Mouse (Mus musculus): ENCODE measurements at regions not wholly inside any gene's neighbourhood (a gene's known extent, or its start where the extent isn't known, plus 50 kb on each side); places are given as distances from the start of the nearest gene placed in this dataset.

DNA sequence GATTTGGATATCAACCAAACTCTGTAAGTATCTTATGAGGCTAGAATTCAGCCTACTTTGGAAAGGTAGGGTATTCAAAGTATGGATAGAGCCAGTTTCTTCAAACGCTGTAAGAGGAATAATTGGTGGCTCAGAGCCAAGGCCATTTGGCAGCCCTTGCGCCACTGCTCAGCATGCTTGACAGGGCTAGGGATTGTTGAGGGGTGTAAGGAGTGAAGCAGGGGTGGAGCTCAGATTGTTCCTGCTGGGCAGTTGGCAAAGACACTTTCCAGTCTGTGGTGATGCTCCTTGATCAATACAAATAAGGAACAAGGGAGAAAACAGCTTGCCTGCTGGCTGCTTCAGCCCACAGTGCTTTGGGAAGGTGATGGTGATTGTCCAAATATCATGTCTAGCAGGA, 181.9 kb downstream of the Kcna5 start:
- no peak for DNase-seq

DNA sequence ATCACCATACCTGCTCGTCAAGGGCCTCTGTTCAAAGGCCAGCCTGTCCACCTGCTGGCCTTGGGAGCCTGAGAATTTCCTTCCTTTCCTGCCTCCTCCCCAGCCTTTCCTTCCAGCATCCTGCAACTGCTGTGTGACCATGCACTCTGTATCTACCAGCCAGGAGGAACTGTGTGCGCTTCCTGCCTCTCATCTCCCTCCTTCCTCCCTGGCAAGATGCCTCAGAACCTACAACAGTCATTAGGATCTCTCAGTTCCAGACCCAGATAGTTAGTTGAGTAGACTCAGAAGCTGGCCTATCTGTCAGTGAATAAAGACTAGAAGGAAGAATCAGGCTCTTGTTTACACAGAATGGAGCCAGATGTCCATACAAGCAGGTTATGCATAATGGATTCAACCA, 183.8 kb upstream of the Ntf3 start:
- no peak for DNase-seq

DNA sequence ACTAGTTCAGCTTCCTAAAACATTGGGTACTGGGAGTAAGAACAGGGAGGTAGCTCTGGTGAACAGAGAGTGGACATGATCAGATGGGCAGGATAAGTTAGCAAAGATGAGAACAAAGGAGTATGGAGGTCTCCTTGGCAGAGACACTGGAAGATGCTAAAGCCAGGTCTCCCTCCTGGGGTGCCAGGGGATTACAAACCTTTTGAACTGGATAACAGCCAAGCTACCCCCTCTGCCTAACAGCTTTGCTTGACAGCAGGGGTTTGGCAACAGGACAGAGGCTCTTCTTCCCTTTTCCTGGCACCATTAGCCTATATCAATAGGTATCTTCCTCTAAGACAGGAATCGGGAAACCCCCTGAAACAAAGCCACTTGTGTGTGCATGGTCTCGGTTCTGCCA, 183.2 kb upstream of the Ntf3 start:
- DNase-seq = no peak

DNA sequence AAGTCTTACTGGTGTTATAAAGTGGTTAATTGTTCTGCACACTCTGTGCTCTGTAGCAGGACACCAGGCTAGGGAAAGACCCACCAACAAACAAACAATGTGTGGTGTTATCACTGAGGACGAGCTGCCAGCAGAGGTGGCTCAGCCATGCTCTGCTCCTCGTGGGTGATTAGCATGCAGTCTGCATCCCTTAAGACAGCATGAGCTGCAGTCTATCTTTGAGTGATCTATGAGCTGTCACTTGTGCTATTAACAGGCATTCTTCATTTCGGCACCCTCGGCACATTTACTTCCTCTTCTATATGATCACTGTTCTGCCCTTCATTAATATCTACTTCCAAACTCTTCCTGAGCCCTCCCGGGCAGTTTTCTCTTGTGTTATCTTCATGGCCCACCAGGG, 178.5 kb upstream of the Ntf3 start:
- no peak for DNase-seq

DNA sequence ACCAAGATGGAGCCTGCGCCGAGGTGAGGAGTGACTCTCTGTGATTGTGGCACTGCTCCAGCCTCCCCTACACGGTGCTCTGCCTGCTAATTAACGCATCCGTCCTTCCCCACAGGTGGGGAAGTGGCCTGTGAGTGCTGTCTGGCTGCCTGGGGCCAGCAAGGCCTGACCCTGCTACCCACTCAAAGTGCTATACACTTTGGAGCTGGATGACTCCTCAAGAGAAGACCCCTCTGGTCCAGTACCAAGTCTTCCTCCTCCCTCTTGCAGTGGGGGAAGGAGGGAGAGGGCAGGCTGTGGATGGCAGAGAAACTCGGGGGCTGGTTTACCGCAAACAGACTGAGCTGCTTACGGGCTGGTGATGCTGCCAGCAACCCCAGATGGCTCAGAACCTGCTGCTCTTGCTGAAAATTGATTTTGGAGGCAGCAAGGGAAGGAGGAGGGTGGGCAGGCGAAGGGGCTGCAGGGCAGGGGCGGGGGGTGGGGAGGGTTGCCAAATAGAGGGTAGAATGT, 173.4 kb upstream of the Ntf3 start:
- no peak for DNase-seq

DNA sequence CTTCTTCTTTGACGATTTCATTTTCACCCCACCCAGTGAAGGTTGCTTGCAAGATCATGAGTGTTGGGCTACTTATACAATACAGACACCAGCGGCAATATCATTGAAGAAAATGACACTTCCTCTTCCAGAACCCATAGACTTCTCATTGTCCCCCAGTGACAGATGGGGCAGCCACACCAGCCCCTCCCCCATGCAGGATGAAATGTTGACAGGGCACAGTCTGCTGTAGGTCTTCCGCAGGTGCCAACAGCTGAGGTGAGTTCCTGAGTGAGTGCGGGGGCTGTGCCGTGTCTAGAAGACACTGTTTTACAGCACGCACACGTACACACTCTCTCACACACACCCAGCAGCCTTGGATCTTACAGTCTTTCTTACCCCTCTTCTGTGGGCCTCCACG, 171.0 kb upstream of the Ntf3 start:
- DNase-seq = no peak

DNA sequence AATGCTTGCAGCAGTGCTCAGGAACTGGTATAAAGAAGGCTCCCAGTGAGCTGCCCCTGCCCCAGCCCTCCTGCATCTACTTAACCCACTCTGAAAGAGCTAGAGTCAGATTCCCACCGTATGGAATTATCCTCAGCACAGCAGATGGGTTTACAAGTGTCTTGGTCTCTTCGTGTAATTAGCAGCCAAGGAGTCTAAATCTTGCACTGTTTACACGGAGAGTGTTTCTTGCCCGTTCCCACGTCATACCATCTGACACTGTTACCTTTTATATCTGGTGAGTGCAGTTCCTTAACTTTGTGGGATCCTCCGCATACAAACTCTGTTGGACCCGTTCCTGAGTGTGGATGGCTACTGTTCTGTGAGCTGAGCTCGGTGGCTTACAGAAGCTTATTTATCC, 167.5 kb upstream of the Ntf3 start:
- DNase-seq = no peak

DNA sequence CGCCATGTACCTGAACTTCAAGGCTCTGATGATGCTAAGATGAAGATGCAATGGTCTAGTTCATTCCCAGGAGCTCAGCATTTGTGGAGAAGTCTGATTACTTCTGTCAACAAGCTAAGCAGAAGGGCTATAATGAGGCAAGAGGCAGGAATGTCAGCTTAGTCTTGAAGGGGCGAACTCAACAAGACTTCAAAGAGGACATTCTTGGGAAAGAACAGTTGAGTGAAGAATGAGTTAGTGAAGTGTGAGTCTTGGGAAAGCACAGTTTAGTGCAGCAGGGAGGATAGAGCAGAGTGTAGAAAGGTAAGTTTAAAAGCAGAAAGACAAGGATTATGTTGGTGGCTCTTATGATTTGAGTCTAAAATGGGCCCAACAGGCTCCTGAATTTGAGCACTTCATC, 160.5 kb upstream of the Ntf3 start:
- no peak for DNase-seq

DNA sequence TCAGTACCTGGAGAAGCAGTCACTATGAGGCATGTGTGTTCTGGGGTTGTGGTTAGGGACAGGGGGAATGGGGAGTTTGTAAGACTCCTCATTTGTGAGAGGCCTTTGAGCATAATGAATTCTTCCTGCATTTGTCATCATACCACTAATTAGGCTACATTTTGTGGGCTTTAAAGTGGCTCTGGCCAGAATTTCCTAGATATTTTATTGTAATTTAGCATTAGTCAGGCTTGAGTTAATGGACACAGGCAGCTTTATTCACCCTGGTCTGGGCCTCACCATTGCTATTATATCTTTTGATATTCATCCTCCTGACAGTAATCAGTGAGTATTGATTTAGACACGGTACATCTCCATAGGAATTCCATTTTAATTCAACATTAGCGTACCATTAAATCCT, 151.8 kb upstream of the Ntf3 start:
- no peak for DNase-seq

DNA sequence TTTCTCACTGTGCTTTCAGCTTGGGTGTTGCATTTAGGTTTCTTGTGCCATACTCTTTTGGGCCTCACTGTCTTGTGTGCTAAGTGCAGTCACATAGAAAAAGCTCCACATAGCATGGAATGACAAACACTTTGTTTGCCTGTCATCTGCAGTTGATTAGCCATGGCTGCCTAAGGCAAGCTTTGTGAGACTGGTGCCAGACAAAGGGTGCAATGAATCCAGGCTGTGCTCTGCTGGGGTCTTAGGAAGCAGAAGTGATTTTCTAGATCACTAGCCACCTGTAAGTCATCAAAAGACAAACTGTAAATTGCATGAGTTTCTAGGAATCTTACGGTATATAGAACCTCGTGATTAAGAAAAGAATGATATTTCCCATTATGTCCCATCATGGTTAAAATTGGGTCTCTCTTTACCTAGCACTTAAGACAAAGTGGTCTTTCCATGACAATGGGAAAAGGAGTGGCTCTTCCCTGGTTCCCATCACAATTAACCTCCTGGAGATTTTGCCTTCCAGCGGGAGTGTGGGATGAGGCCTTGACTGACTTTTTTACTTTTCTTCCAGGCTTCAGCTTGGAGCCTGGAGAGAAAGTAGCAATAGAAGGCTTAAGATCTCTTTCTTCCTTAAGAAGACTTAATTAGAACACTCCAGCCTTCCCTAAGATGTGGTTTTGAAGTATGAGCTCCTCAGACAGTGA, 144.2 kb upstream of the Ntf3 start:
- no peak for DNase-seq

DNA sequence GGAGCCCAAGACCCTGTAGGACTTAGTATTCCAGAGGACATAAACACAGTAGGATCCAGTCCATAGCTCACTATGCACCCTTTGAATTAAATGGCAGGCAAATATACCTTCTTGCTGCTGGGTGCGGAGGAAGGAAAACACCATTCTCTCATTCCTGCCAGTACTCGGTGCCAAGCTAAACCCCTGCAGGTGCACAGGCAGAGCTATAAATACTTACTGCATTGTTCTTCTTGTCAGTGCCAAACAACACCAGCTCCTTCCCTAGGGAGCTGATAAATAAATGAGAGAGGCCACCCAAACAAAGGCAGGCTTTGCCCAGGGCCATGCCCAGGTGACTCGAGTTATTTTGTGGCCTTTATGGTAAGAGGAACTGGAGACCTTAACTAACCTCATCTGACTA, 136.4 kb upstream of the Ntf3 start:
- no peak for DNase-seq

DNA sequence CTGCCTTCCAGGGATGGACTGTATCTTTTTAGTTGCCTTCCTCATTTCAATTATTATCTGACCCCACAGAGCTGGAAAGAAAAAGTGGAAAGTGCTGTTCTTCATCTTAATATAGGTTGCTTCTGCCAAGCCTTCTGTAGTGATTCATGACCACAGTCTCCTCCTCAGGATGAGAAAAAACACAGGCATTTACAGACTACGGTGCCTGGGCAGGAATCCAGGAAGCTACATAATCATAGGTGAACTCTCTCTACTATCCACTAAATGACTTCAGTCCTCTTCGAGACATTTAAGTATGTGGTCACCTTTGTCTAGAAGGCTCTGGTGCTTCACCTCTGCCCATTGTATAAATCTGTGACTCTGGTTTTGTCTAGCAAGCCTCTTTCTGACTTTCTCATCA, 124.9 kb upstream of the Ntf3 start:
- DNase-seq = no peak

DNA sequence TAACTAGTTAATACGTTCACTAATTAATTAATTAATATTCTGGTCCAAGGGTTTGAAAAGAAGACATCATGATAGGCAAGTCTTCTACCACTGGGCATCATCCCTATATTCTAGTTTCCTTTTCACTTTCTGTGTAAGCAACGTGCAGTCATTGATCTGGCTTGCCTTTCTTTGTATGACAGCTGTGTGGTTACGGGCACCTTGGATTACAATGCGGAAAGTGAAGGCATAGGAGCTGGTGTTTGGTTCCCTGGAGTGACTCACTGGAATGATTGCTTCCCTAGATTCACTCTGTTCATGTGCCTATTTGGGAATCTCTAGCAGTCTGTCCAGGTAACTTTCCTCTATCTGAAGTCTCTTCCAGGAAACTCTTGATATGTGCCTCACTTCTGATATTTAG, 120.5 kb upstream of the Ntf3 start:
- no peak for DNase-seq

DNA sequence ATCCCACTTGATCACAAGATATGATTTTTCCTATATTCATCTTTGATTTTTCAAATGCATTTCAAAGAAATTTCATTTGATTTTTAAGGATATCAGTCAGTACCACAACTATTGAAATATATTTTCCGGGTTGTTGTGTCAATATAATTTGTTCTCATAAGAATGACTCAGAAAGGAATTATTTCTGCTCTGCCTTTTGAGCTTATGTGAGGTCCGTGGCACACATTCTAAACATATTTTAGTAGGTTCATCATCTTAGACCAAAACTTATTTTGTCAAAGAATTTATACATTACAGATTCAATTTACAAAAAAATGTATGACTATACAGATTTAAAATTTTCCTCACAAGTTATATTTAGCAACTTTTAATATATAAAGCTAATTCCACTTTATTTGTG, 119.5 kb upstream of the Ntf3 start:
- DNase-seq = no peak

DNA sequence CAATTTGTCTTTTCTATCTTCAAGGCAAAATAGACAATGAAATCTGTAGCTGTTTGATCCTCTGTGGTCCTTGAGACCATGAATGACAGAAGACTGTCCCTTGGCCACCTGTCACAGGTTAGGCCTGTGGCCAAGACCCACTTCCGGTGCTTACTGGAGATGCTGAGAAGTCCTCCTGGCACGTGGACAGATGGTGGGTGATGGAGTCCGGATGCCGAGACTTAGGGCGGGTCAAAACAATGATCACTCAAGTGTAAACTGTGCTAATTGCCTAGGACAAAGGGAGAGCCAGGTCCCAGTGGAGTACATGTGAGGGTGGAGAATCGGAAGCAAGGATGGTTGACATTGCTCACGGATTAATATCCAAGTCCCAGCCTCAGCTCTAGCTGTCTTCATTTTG, 117.7 kb upstream of the Ntf3 start:
- no peak for DNase-seq

DNA sequence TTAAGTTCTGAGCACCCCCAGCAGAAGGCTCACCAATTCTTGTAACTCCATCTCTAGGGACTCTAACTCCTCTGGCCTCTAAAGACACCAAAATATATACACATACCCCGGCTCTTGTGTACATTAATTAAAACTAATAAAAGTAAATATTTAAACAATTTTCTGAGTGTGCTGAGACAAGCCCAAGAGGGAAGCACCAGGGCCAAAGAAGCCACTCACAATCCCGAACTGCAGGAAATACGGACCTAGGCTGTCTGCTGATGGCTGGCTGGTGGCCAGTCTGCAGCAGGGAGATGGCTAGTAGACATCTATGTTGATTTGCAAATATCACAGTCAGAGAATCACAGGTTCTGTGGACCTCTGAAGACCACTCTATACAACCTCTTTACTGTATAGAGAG, 113.6 kb upstream of the Ntf3 start:
- DNase-seq = no peak

DNA sequence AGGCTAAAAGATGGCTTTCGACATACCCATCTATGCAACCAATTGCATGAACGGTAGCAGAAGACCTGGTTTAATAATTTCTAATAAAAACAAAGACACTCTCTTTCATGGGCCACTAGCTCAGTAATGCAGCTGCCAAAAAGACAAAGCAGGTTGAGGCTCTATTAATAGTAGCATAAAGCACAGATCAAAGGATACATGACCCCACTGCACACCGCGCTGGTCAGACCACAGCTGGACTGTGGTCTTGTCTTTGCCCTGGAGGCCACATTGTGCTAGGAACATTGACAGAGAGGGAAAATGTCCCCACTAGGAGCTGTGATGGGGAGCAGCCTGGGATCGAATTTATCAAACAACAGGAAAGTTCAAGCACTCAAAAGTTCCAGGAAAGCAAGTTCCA, 79.3 kb upstream of the Ntf3 start:
- no peak for DNase-seq

DNA sequence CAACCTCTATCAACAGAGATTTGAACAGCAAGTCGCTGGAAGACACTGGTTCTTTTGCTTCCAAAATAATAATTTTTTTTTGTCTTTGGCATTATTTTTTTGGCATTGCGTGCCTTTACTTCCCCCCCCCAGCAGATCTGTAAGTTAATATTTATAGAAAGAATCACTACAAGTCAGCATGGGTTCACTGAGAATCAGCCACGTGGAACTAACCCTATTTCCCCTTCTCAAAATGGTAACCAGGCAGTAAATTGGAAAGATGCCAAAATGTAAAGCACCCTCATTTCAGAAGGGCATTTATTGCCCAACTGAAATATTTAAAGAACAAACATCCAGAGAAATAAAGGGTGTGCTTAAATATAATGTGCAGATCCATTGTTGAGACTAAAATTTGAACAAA, 78.7 kb upstream of the Ntf3 start:
- no peak for DNase-seq

DNA sequence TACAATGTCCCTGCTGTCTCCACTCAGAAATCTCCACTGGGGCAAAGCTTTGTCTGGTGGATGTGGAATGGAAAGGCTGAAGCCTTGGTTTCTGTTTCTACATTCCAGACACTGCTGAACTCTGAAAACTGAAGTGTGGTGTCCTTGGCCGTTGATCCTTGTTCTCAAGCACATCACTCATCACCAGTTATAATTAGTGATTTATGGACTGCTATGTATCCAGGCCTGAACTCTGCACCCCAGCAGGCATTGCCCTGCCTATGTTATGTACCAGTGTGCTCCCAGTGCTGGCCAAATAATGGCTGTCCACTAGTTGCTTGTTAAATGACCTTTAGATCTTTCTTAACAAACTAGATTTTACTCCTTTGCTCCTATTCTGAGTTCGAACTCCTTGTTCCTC, 75.6 kb upstream of the Ntf3 start:
- DNase-seq = no peak

DNA sequence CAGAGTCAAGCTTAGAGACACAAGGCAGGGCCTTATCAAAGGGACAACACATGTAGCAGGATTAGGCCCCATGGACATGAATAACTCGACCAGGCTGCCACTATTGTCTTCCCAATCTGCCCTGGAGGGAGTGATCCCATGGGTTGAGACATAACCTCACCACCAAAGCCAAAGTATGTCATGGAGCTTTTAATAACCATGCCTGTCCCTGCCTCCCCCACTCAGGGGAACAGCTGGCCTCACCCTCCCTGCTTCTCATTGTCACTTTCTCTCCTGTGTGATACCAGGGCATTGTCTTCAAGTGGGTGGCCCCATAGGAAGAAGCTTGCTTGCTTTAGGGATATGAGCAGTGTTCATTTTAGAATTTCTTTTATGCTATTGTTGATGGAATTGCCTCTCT, 73.5 kb upstream of the Ntf3 start:
- DNase-seq = no peak
